Mouse (Mus musculus) lung, embryonic 14.5 days (tissue): ENCODE measurements around the gene Hoxc5. TPM values are rescaled to one million over a fixed set of nuclear protein-coding genes. Genes with fewer than 3 reads are reported as not detected.

Source experiments
- ATAC-seq: fragments of 200-750 bp; cut with Nextera tagmentation; 2 replicates; pipeline ENCODE4 v1.8.0; 2017; ENCODE audit warnings: mild to moderate bottlenecking, moderate TSS enrichment, moderate library complexity; ENCODE audit not compliant: insufficient read depth
- DNase-seq: peaks from one replicate; pipeline ENCODE4 v3.0.0-alpha.2; 2015
- H3K27ac ChIP-seq: fragments of 300-500 bp; sonication (generic); 2 replicates; pipeline ENCODE4 v1.5.1; 2014; ENCODE audit warnings: low read depth, mild to moderate bottlenecking, moderate library complexity
- H3K27me3 ChIP-seq: fragments of 300-500 bp; sonication (generic); 2 replicates; pipeline ENCODE4 v1.6.1; 2014; ENCODE audit warnings: low read length, control low read depth; ENCODE audit not compliant: insufficient read depth
- H3K36me3 ChIP-seq: fragments of 300-500 bp; sonication (generic); 2 replicates; pipeline ENCODE4 v1.6.1; 2014; ENCODE audit warnings: control low read depth; ENCODE audit not compliant: insufficient read depth
- H3K4me1 ChIP-seq: fragments of 300-500 bp; sonication (generic); 2 replicates; pipeline ENCODE4 v1.6.1; 2014; ENCODE audit warnings: antibody characterized with exemption, control low read depth; ENCODE audit not compliant: insufficient read depth
- H3K4me2 ChIP-seq: fragments of 300-500 bp; sonication (generic); 2 replicates; pipeline ENCODE4 v1.6.1; 2014; ENCODE audit warnings: mild to moderate bottlenecking
- H3K4me3 ChIP-seq: fragments of 300-500 bp; sonication (generic); 2 replicates; pipeline ENCODE4 v1.5.1; 2014; ENCODE audit warnings: low read depth, low read length
- H3K9ac ChIP-seq: fragments of 300-500 bp; sonication (generic); 2 replicates; pipeline ENCODE4 v1.6.1; 2014
- H3K9me3 ChIP-seq: fragments of 300-500 bp; sonication (generic); 2 replicates; pipeline ENCODE4 v1.6.1; 2016; ENCODE audit warnings: low read depth, low read length, control low read depth
- CTCF ChIP-seq: IDR thresholded peaks from 2 replicates; pipeline ENCODE4 v1.5.1; 2016; ENCODE audit warnings: antibody characterized with exemption, low read depth
- WGBS: fragments of 180-500 bp; shearing (Covaris S2); extraction: QIAGEN DNeasy Blood & Tissue Kit; methylation state at CpG from one replicate; pipeline ENCODE4 v1.1.7; 2014; 5-methylcytosine and 5-hydroxymethylcytosine counted together
- polyA plus RNA-seq: library from polyadenylated mRNA; unstranded; fragments of >200 nt; fragmentation: Nextera tagmentation; extraction: Ambion mirVana; gene quantifications from 2 replicates; pipeline ENCODE4 v1.2.1, GENCODE M21; 2014

Gene Hoxc5
- polyA plus RNA-seq, 1 experiment from 2014 or later, result 0.62 TPM

- Histone ChIP-seq H3K9ac (no peak overlapping the region), H3K4me3 (no peak overlapping the region), H3K27ac (no peak overlapping the region), H3K4me1 (0 out of 2 replicates have a peak, but pooled peaks cover 2% of the 10 kb centered on the region), H3K36me3 (no peaks in the 10 kb centered on the region), H3K4me2 (no peak overlapping the region), H3K27me3 (peaks cover 100% of the 10 kb centered on the region), H3K9me3 (no peaks in the 10 kb centered on the region)
- DNase-seq, result no peak
- no peak for TF ChIP-seq CTCF
- 9% methylated on average over 3 of the region's 3 CpGs for WGBS
- ATAC-seq, result no peak
Measured at GRCm38 (mm10) chr15:102984925-102985324, 17.7 kb downstream of the Hoxc5 start.

- WGBS, result 3% methylated on average over 21 of the region's 21 CpGs
- Histone ChIP-seq H3K9ac (no peak overlapping the region), H3K4me2 (no peak overlapping the region), H3K9me3 (no peaks in the 10 kb centered on the region), H3K27me3 (peaks cover 98% of the 10 kb centered on the region), H3K36me3 (no peaks in the 10 kb centered on the region), H3K27ac (no peak overlapping the region), H3K4me3 (no peak overlapping the region), H3K4me1 (no peaks in the 10 kb centered on the region)
- peak; percentile 63; the same call in 1 of the 2 replicates for ATAC-seq
- DNase-seq, result peak; percentile 99
- TF ChIP-seq CTCF, result peak; percentile 94
Measured at GRCm38 (mm10) chr15:102987124-102987833, 20.0 kb downstream of the Hoxc5 start.

GRCm38 (mm10) chr15:102988078-102988477 lies 20.8 kb downstream of the Hoxc5 start:
- ATAC-seq, result no peak
- no peaks in the 10 kb centered on the region for H3K36me3 ChIP-seq

GRCm38 (mm10) chr15:102990461-102991397 lies 23.5 kb downstream of the Hoxc5 start, which contains the start of gene Hoxc8:
Gene Hoxc8 (plus strand): TSS chr15:102990607.
- Histone ChIP-seq H3K36me3 (no peaks in the 10 kb centered on the region), H3K4me3 (peak within 1 kb of the TSS; percentile 12; the same call in 1 of the 2 replicates), H3K9me3 (no peaks in the 10 kb centered on the region), H3K27me3 (peaks cover 98% of the 10 kb centered on the region), H3K4me2 (peak within 1 kb of the TSS; percentile 43; the same call in 1 of the 2 replicates), H3K27ac (no peak within 1 kb of the TSS), H3K9ac (no peak within 1 kb of the TSS), H3K4me1 (no peaks in the 10 kb centered on the region)
- ATAC-seq (no peak), DNase-seq (no peak)
- TF ChIP-seq CTCF, result no peak
- 1% methylated on average over 67 of the region's 69 CpGs for WGBS

More at GRCm38 (mm10) chr15:102988078-102988477, 20.8 kb downstream of the Hoxc5 start:
- TF ChIP-seq CTCF, result no peak
- 24% methylated on average over 5 of the region's 5 CpGs for WGBS
- DNase-seq, result no peak
- Histone ChIP-seq H3K9me3 (no peaks in the 10 kb centered on the region), H3K4me1 (no peaks in the 10 kb centered on the region), H3K9ac (no peak overlapping the region), H3K27ac (no peak overlapping the region), H3K27me3 (peaks cover 98% of the 10 kb centered on the region), H3K4me2 (no peak overlapping the region), H3K4me3 (no peak overlapping the region)

- Histone ChIP-seq H3K9me3 (no peaks in the 10 kb centered on the region), H3K4me2 (no peak overlapping the region; the same call in 1 of the 2 replicates), H3K4me1 (no peaks in the 10 kb centered on the region), H3K27me3 (peaks cover 98% of the 10 kb centered on the region), H3K4me3 (no peak overlapping the region), H3K36me3 (no peaks in the 10 kb centered on the region), H3K9ac (no peak overlapping the region), H3K27ac (no peak overlapping the region)
- no peak for TF ChIP-seq CTCF
- 2% methylated on average over 7 of the region's 7 CpGs for WGBS
- DNase-seq (no peak), ATAC-seq (no peak)
Measured at GRCm38 (mm10) chr15:102991782-102992181, 24.5 kb downstream of the Hoxc5 start.

- WGBS, result under 1% methylated on average over 11 of the region's 11 CpGs
- Histone ChIP-seq H3K27me3 (peaks cover 98% of the 10 kb centered on the region), H3K27ac (no peak overlapping the region), H3K4me2 (no peak overlapping the region; the same call in 1 of the 2 replicates), H3K4me1 (no peaks in the 10 kb centered on the region), H3K9me3 (no peaks in the 10 kb centered on the region), H3K36me3 (no peaks in the 10 kb centered on the region), H3K9ac (no peak overlapping the region), H3K4me3 (no peak overlapping the region)
- ATAC-seq (no peak), DNase-seq (no peak)
- no peak for TF ChIP-seq CTCF
Measured at GRCm38 (mm10) chr15:102992206-102992605, 25.0 kb downstream of the Hoxc5 start.

GRCm38 (mm10) chr15:102992863-102993262 lies 25.6 kb downstream of the Hoxc5 start:
- Histone ChIP-seq H3K4me3 (no peak overlapping the region), H3K9ac (no peak overlapping the region), H3K9me3 (no peaks in the 10 kb centered on the region), H3K27me3 (peaks cover 98% of the 10 kb centered on the region), H3K4me1 (no peaks in the 10 kb centered on the region), H3K27ac (no peak overlapping the region), H3K4me2 (no peak overlapping the region), H3K36me3 (no peaks in the 10 kb centered on the region)
- ATAC-seq, result no peak
- no peak for TF ChIP-seq CTCF
- 4% methylated on average over 3 of the region's 3 CpGs for WGBS
- DNase-seq, result no peak
